Mouse (Mus musculus) midbrain, embryonic 11.5 days (tissue): ENCODE measurements around the gene Antxrl. TPM values are rescaled to one million over a fixed set of nuclear protein-coding genes. Genes with fewer than 3 reads are reported as not detected.

Source experiments
- ATAC-seq: fragments of 200-750 bp; cut with Nextera tagmentation; 2 replicates; pipeline ENCODE4 v1.8.0; 2017; ENCODE audit warnings: moderate TSS enrichment, moderate library complexity; ENCODE audit not compliant: low FRiP score
- DNase-seq: peaks from one replicate; pipeline ENCODE4 v3.0.0; 2015; ENCODE audit warnings: low spot score; ENCODE audit errors: missing footprints
- H3K27ac ChIP-seq: fragments of 300-500 bp; sonication (generic); 2 replicates; pipeline ENCODE4 v1.5.1; 2014; ENCODE audit warnings: low read depth, low read length
- H3K27me3 ChIP-seq: fragments of 300-500 bp; sonication (generic); 2 replicates; pipeline ENCODE4 v1.6.1; 2014; ENCODE audit warnings: mild to moderate bottlenecking, low read length, moderate library complexity, mixed read lengths; ENCODE audit not compliant: control insufficient read depth, insufficient read depth
- H3K36me3 ChIP-seq: fragments of 300-500 bp; sonication (generic); 2 replicates; pipeline ENCODE4 v1.6.1; 2014; ENCODE audit warnings: mild to moderate bottlenecking, low read length, moderate library complexity, mixed read lengths; ENCODE audit not compliant: control insufficient read depth, insufficient read depth
- H3K4me1 ChIP-seq: fragments of 300-500 bp; sonication (generic); 2 replicates; pipeline ENCODE4 v1.6.1; 2014; ENCODE audit warnings: low read length; ENCODE audit not compliant: control insufficient read depth, insufficient read depth
- H3K4me2 ChIP-seq: fragments of 300-500 bp; sonication (generic); 2 replicates; pipeline ENCODE4 v1.6.1; 2014; ENCODE audit warnings: mild to moderate bottlenecking, moderate library complexity
- H3K4me3 ChIP-seq: fragments of 300-500 bp; sonication (generic); 2 replicates; pipeline ENCODE4 v1.5.1; 2014; ENCODE audit warnings: low read depth, low read length
- H3K9ac ChIP-seq: fragments of 300-500 bp; sonication (generic); 2 replicates; pipeline ENCODE4 v1.6.1; 2014; ENCODE audit warnings: low read length
- H3K9me3 ChIP-seq: fragments of 300-500 bp; sonication (generic); 2 replicates; pipeline ENCODE4 v1.6.1; 2016; ENCODE audit warnings: low read length; ENCODE audit not compliant: control insufficient read depth
- WGBS: fragments of 180-500 bp; shearing (Covaris S2); extraction: QIAGEN DNeasy Blood & Tissue Kit; methylation state at CpG from one replicate; pipeline ENCODE4 v1.1.7; 2014; 5-methylcytosine and 5-hydroxymethylcytosine counted together
- polyA plus RNA-seq: library from polyadenylated mRNA; unstranded; fragments of >200 nt; fragmentation: Nextera tagmentation; extraction: Ambion mirVana; gene quantifications from 2 replicates; pipeline ENCODE4 v1.2.1, GENCODE M21; 2014

The Antxrl gene
- polyA plus RNA-seq, 1 experiment from 2014 or later, result not detected

DNA sequence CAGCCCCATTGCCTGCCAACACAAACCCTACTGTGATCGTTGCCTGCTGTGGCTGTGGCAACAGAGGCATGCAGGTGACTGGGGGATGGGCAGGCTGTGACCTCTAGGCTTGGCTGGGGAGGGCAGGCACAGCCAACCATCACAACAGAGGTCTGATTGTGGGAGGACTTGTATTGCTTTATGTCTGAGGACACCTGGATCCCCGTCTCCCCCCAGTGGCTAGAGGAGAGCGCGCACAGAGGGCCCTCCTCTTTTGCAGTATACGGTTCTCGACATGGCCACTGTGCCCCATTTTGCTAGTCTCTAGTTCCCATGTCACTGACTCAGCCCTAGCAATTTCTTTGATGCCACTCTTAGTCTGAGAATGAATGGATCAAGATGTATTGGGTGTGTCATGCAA lies 19.2 kb downstream of the Antxrl start:
- H3K9ac ChIP-seq, result no peak overlapping the region
- WGBS, result 70% methylated on average over 6 of the region's 6 CpGs
- H3K27me3 ChIP-seq, result no peaks in the 10 kb centered on the region
- H3K4me1 ChIP-seq, result no peaks in the 10 kb centered on the region
- H3K4me2 ChIP-seq, result no peak overlapping the region
- no peak overlapping the region for H3K27ac ChIP-seq
- no peaks in the 10 kb centered on the region for H3K9me3 ChIP-seq
- DNase-seq (no peak), ATAC-seq (no peak)
- H3K36me3 ChIP-seq, result no peaks in the 10 kb centered on the region
- H3K4me3 ChIP-seq, result no peak overlapping the region

DNA sequence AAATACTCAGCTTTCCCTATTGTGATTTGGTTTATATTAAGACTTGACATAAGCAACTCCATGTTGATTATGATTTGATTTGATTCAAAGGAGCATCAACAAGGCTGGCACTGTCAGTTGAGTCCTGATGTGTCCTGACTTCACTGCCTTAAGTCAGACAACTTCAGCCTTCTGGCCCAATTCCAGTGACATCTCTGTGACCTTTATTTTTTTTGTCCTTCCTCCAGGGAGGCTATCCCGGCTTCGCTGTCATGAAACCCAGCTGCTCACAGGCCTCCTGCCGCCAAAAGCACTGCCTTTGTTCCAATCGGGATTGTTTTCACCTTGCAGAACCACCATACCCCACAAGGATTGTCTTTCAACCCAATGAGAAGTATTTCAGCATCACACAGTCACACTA lies 22.8 kb downstream of the Antxrl start:
- 40% methylated on average over 4 of the region's 4 CpGs for WGBS
- ATAC-seq, result no peak
- H3K4me1 ChIP-seq, result no peaks in the 10 kb centered on the region

DNA sequence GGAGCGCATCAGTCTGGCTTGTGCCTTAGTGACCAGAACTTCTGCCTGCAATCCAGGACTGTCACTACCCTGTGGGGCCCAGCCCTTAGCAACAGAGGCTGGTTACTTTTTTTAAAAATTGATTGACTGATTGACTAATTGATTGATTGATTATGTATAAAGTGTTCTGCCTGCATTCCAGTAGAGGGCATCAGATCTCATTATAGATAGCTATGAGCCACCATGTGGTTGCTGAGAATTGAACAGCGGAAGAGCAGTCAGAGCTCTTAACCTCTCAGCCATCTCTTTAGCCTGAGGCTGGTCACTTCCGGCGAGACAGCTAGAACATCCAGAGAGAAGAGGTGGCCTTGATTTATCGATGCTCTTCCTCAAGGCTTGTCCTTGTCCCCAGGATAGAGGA lies 24.7 kb downstream of the Antxrl start:
- ATAC-seq (no peak), DNase-seq (no peak)
- Histone ChIP-seq H3K36me3 (no peaks in the 10 kb centered on the region), H3K4me2 (no peak overlapping the region), H3K4me3 (no peak overlapping the region), H3K27me3 (no peaks in the 10 kb centered on the region), H3K4me1 (no peaks in the 10 kb centered on the region), H3K9me3 (no peaks in the 10 kb centered on the region), H3K27ac (no peak overlapping the region), H3K9ac (no peak overlapping the region)
- WGBS, result 82% methylated on average over 5 of the region's 5 CpGs

More for the DNA sequence above, 22.8 kb downstream of the Antxrl start:
- Histone ChIP-seq H3K27ac (no peak overlapping the region), H3K9ac (no peak overlapping the region), H3K4me3 (no peak overlapping the region), H3K9me3 (no peaks in the 10 kb centered on the region), H3K4me2 (no peak overlapping the region), H3K27me3 (no peaks in the 10 kb centered on the region), H3K36me3 (no peaks in the 10 kb centered on the region)
- DNase-seq, result no peak

DNA sequence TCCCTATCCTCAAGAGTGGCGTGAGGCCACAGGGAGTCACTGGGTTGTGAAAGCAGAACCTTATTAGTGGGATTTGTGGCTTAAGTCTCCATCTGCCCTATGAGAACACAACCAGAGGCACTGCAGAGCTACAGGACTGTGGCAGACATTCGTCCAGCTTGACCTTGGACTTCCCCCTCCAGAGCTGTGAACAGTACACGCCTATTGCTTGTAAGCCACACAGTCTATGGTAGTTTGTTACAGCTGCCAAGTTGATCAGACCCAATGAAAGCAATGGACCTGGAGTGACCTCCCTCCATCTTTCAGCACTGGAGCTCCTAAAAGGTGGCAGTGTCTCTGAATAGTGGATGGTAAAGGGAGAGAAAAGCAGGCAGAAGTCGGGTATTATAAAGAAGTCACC lies 25.8 kb downstream of the Antxrl start:
- 80% methylated on average over 4 of the region's 4 CpGs for whole genome bisulfite sequencing
- no peaks in the 10 kb centered on the region for H3K4me1 ChIP-seq
- DNase-seq, result no peak
- no peak overlapping the region for H3K4me3 ChIP-seq
- no peak overlapping the region for H3K27ac ChIP-seq
- no peaks in the 10 kb centered on the region for H3K36me3 ChIP-seq
- ATAC-seq, result no peak
- no peaks in the 10 kb centered on the region for H3K9me3 ChIP-seq
- H3K4me2 ChIP-seq, result no peak overlapping the region
- H3K27me3 ChIP-seq, result no peaks in the 10 kb centered on the region
- no peak overlapping the region for H3K9ac ChIP-seq

DNA sequence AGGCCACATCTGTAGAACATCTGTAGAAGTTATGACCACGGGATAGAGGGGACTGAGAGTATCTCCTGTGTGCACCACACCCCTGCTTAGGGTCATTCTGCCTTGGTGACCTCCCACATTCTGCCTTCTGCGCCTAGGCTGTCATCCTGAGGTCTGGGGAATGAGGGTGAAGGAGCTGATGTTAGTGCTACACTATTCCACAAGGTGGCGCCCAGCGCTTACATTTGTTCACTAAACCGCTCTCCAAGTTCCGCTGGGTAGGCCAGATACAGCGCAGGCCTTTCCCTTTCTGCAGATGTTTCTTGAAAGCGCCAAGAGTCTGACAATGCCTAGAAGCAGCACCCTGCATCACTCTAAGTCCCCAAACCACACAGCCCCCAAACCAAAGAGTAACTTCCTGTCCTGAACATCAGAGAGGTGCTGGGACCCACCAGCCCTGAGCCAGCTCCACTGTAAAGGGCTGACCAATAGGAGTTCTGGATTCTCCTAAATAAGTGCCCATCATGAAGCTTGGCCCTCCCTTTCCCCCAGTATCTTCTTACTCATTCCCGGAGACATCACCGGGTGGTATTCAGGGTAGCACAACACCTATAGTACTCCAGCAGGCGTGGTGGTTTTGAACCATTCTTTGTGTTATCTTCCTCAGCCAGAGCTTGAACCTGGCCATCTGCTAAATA lies 28.0 kb downstream of the Antxrl start:
- Histone ChIP-seq H3K36me3 (no peaks in the 10 kb centered on the region), H3K27ac (no peak overlapping the region), H3K9ac (no peak overlapping the region), H3K4me1 (no peaks in the 10 kb centered on the region), H3K9me3 (no peaks in the 10 kb centered on the region), H3K4me2 (no peak overlapping the region), H3K27me3 (no peaks in the 10 kb centered on the region), H3K4me3 (no peak overlapping the region)
- peak; percentile 81 for ATAC-seq
- 11% methylated on average over 11 of the region's 11 CpGs for WGBS
- DNase-seq, result peak; percentile 96

DNA sequence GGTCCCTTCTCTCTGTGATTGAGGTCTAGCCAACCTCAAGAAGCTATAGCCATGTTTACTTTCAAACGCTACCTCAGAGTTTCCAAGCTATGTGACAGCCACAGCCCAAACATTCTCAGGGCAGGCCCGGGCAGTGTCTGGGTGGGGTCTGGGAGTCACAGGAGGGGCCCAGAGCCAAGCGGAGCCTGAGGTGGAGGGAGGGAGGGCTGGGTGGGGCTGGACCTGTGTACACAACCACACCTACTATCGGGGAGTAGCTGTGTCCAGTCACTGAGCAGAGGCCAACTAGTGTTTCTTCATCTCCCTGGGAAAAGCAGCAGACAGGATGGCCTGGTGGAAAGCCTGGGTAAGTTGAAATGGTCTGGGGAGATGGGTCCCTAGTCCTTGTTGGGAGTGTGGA lies 33.2 kb downstream of the Antxrl start, which contains the start of gene Anxa8:
Anxa8 (plus strand) TSS at position 251 of the 400 bp plus-strand sequence.
- H3K9ac ChIP-seq, result no peak within 1 kb of the TSS
- H3K4me2 ChIP-seq, result no peak within 1 kb of the TSS
- no peaks in the 10 kb centered on the region for H3K4me1 ChIP-seq
- no peaks in the 10 kb centered on the region for H3K9me3 ChIP-seq
- 78% methylated on average over 4 of the region's 4 CpGs for WGBS
- no peak within 1 kb of the TSS for H3K4me3 ChIP-seq
- no peak for ATAC-seq
- no peak within 1 kb of the TSS for H3K27ac ChIP-seq
- DNase-seq, result no peak
- no peaks in the 10 kb centered on the region for H3K27me3 ChIP-seq
- H3K36me3 ChIP-seq, result no peaks in the 10 kb centered on the region

DNA sequence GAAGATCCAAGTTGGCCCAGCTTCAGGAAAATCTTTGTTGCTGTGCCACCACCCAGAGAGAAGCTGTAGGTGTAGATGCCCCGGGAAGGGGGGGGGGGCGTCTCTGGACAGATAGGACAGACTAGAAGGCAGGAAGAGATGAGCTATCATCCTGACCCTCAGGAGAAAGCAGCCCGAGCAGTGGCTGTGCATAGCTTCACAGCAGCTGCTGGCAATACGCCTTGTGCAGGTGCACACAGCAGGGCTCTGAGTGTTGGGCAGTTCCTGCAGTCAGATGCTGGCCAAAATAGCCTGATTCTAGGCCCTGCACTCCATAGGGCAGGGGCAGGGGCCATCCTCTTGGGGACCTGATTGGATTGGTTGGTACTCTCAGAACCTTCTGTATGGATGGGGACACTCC lies 34.3 kb downstream of the Antxrl start:
- no peaks in the 10 kb centered on the region for H3K4me1 ChIP-seq
- no peak overlapping the region for H3K4me3 ChIP-seq
- no peaks in the 10 kb centered on the region for H3K36me3 ChIP-seq
- no peak overlapping the region for H3K4me2 ChIP-seq
- WGBS, result 67% methylated on average over 4 of the region's 4 CpGs
- ATAC-seq (no peak), DNase-seq (no peak)
- no peaks in the 10 kb centered on the region for H3K27me3 ChIP-seq
- H3K9me3 ChIP-seq, result no peaks in the 10 kb centered on the region
- H3K9ac ChIP-seq, result no peak overlapping the region
- H3K27ac ChIP-seq, result no peak overlapping the region

DNA sequence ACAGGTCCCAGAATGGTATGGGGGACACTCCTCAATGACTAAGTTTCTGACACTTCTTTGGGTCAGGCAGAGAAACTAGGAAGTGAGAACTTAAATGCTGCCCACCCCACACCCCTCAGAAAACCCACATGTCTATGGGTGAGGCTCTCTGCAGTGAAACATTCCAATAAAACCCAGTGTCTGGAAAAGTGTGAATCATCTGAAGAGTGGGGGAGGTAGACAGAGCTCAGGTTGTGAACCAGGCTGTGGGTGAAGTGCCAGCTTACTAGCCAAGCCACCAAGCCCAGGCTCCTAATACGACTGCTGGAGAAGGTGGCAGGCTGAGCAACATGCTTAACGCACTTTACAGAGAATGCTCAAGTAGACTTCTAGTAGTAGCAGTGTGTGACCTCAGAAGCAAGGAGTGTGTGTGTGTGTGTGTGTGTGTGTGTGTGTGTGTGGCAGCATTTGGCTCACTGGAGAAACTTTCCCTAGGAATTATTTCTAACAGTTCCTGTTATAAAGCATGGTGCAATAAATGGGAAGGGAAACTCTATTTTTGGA lies 35.4 kb downstream of the Antxrl start:
- Histone ChIP-seq H3K4me3 (no peak overlapping the region), H3K27me3 (no peaks in the 10 kb centered on the region), H3K9me3 (no peaks in the 10 kb centered on the region), H3K9ac (no peak overlapping the region), H3K27ac (no peak overlapping the region), H3K4me2 (no peak overlapping the region), H3K36me3 (no peaks in the 10 kb centered on the region), H3K4me1 (no peaks in the 10 kb centered on the region)
- ATAC-seq, result no peak
- WGBS, result 84% methylated on average over 2 of the region's 2 CpGs
- no peak for DNase-seq

DNA sequence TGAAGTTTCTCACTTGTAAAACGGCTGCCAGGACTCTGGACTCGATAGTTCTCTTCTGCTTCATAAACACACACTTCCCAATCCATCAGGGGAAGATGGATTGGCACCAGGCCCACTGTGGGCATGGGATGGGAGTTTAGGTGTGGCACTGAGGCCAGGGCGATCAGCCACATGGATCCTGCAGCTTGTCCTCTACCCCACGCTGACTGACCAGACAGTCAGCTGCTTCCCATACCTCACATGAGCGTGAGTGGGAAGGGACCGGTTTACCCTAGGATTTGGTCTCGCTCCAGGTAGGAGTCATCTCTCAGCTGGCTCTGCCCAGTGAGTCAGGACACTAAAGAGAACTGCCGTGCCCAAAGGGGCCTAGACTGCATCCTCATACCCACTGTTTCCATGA lies 37.3 kb downstream of the Antxrl start:
- 90% methylated on average over 8 of the region's 8 CpGs for WGBS
- Histone ChIP-seq H3K4me1 (no peaks in the 10 kb centered on the region), H3K4me2 (no peak overlapping the region), H3K4me3 (no peak overlapping the region), H3K9me3 (no peaks in the 10 kb centered on the region), H3K27ac (no peak overlapping the region), H3K9ac (no peak overlapping the region), H3K36me3 (no peaks in the 10 kb centered on the region), H3K27me3 (no peaks in the 10 kb centered on the region)
- DNase-seq, result no peak
- no peak for ATAC-seq
